Mouse (Mus musculus) mouse embryonic stem cell (cell line): ENCODE data around the gene Cdk17.
"Not testable (repeated sequence)": the region's sequence is repeated elsewhere in the genome, so short reads cannot be mapped to it uniquely, and the experiment has no call there.

ENCODE experiments used
- in situ Hi-C, 2 experiments: fragments of 300-500 bp; cut with MboI; formaldehyde crosslinking; loops; 1 replicate in 1 of 2; 3 replicates in 1 of 2; pipeline ENCODE4 v1.14.3; 2019 to 2020; ENCODE audit warnings: low sequenced_read_pairs in 2 of 2, low pct_unique_long_range_greater_than_20kb in 1 of 2, mixed read lengths in 1 of 2; ENCODE audit not compliant: unreplicated experiment in 1 of 2

The Cdk17 gene

GRCm38 (mm10) chr10:93138730-93139129 lies 21.9 kb upstream of the Cdk17 start:
- in situ Hi-C loops = no loop called here

GRCm38 (mm10) chr10:93140778-93141177 lies 19.9 kb upstream of the Cdk17 start:
- in situ Hi-C loops = no loop called here

- in situ Hi-C loops = no loop called here
Observed at GRCm38 (mm10) chr10:93142600-93143284, 17.9 kb upstream of the Cdk17 start.

- in situ Hi-C loops = no loop called here
Observed at GRCm38 (mm10) chr10:93143285-93143985, 17.2 kb upstream of the Cdk17 start.

GRCm38 (mm10) chr10:93143986-93144314 lies 16.7 kb upstream of the Cdk17 start:
- in situ Hi-C loops = no loop called here

- in situ Hi-C loops = no loop called here
Observed at GRCm38 (mm10) chr10:93144579-93144978, 16.1 kb upstream of the Cdk17 start.

GRCm38 (mm10) chr10:93145088-93145487 lies 15.6 kb upstream of the Cdk17 start:
- in situ Hi-C loops = no loop called here

- in situ Hi-C loops = no loop called here
Observed at GRCm38 (mm10) chr10:93146601-93147000, 14.1 kb upstream of the Cdk17 start.

- in situ Hi-C loops = no loop called here
Observed at GRCm38 (mm10) chr10:93147691-93148090, 13.0 kb upstream of the Cdk17 start.

GRCm38 (mm10) chr10:93149597-93149996 lies 11.1 kb upstream of the Cdk17 start:
- in situ Hi-C loops = no loop called here

GRCm38 (mm10) chr10:93151775-93152174 lies 8.9 kb upstream of the Cdk17 start:
- in situ Hi-C loops = no loop called here

- in situ Hi-C loops = no loop called here
Observed at GRCm38 (mm10) chr10:93152698-93153097, 8.0 kb upstream of the Cdk17 start.

GRCm38 (mm10) chr10:93153404-93153803 lies 7.3 kb upstream of the Cdk17 start:
- in situ Hi-C loops = not testable (repeated sequence)

GRCm38 (mm10) chr10:93159651-93160496 lies 801 bp upstream of the Cdk17 start:
- in situ Hi-C loops = no loop called here

- in situ Hi-C loops = no loop called here
Observed at GRCm38 (mm10) chr10:93160497-93160806, 223 bp upstream of the Cdk17 start.

- in situ Hi-C loops = no loop called here
Observed at GRCm38 (mm10) chr10:93161511-93162275, 1.0 kb downstream of the Cdk17 start.

- in situ Hi-C loops = no loop called here
Observed at GRCm38 (mm10) chr10:93162276-93162971, 1.7 kb downstream of the Cdk17 start.

- in situ Hi-C loops = no loop called here
Observed at GRCm38 (mm10) chr10:93162972-93163660, 2.4 kb downstream of the Cdk17 start.
